Mouse (Mus musculus) frontal cortex, adult (tissue): ENCODE data around the gene Hrh3.

Experiments used
- ATAC-seq: cut with Nextera tagmentation; 2 replicates; pipeline ENCODE4 v1.9.2; 2017; ENCODE audit warnings: mild to moderate bottlenecking, moderate library complexity, mixed read lengths; ENCODE audit not compliant: low TSS enrichment

The Hrh3 gene

DNA sequence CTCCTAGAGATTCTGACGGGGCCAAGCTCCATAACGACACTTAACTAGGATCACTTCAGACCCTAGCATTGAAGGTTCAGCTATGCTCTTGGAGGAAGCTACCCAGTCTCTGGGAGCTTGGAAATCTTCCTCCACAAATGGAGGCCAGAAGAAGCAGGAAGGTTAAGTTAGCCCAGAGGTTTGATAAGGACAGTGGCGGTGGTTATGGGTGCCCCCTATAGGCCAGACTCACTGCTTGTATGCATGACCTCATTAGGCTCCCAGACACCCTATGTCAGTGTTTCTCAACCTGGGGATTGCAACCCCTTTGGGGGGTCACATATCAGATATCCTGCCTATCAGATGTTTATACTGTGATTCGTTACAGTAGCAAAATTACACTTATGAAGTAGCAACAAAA is 2.8 kb upstream of the Hrh3 start:
- no peak for ATAC-seq

DNA sequence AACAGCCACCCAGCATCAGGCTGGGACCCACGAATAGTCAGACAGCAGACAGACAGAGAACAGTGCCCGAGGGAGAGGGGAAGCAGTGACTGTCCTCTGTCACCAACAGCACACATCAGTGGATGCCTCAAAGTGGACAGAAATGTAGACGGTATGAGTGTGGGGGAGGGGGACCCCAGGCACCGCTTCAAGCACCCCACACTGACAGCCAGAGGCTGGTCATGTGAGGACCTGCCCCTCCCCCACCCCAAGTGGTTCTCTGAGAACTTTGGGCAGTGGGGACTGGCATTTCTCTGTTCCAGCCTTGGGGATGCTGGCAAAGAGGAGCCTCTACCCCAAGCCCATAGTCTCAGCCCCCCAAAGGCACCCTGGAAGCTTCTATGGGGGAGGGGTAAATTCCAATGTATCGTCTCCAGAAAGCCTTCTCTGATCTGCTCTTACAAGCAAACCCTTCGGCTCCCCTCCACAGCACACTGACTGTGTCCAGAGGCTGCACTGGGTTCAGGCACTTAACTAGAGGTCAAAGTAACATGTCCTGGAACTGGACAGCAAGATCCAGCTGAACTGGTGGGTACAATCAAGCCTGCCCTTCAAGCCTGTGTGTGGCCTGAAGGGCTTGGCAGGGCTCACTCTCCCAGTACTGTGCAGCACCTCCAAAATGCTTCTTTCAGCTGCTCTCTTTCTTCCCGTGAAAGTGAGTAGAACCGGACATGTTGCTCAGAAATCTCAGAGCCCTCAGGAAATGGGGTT is 1.3 kb upstream of the Hrh3 start:
- 0 out of 2 replicates have a peak, but pooled peaks have one; percentile 15 for ATAC-seq

- 0 out of 2 replicates have a peak, but pooled peaks have one; percentile 4 for ATAC-seq
Measured at GRCm38 (mm10) chr2:180104659-180105377, 530 bp upstream of the Hrh3 start.

GRCm38 (mm10) chr2:180103151-180103977 is 924 bp downstream of the Hrh3 start:
- no peak for ATAC-seq

DNA sequence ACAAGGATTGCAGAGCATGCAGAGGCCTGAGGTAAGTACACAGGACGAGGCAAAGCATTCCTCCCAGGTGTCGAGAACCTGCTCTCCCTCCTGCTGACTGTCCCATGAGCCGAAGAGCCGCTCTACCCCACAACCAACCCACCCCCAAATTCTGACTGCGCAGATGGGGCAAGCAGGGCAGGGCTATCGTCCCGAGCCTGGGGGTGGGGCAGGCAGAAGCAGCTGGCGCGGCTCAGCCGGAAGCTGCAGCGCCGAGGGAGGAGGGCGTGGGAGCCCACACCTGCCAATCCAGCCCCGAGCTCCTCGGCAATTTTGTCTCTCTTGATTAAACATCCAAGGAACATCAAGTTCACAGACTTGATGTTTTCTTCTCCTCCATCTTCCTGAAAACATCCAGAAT is 4.8 kb downstream of the Hrh3 start:
- no peak; the same call in 1 of the 2 replicates for ATAC-seq

- ATAC-seq: peak; percentile 56; the same call in 1 of the 2 replicates
Measured at GRCm38 (mm10) chr2:180098167-180098566, 6.1 kb downstream of the Hrh3 start.

DNA sequence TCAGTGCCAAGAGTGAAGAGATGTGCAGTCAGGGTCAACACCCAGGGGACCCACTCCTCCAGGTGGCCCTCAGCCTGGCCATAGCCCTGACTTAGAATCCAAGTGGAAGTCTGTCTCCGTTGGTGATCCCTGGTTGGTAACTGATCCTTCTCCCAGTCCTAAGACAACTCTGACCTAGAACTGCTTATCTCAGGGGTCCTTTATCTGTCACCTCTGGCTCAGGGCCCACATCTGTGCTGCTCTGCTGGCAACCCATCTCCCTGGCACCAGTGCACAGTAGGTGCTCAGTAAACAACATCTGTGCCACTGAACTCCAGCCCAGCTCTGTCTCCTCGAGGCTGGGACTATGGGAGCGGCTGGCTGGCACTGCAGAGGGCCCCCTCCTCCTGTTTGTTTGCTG is 6.7 kb downstream of the Hrh3 start:
- ATAC-seq: no peak

DNA sequence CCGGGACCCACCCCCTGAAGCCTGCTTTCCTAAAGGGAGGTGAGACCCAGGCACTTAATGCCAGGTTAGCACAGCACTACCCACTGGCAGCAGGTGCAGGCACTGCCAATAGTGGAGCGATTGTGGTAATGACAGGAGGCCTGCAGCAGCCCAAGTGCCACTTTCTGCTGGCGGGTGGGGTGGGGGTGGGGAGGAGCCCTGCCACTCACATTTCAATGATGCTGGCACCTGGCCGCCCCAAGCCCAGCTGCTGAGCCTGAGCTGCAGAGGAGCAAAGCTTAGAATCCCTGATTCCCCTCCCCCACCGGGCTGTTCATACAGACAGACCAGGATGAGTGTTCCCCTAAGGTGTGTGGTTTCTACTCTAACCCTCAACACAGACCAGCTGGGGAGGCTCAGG is 8.6 kb downstream of the Hrh3 start:
- no peak for ATAC-seq

DNA sequence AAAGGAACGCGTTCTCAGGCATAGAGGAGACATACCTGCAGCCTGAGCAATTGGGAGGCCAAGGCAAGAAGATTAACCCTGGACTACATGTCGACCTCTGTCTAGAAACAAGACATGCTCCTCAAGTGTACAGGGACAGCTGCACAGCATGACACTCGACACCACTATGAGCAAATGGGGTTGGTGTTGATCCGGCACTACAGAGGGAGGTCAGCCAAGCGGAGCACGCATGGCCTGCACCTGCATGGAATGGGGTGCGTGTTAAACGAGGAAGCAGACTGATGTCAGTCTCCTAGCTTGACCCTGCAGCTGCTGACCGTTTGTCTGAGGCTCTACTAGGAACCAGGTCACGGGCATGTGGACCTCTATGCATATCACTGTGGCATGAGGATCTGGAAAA is 14.0 kb downstream of the Hrh3 start:
- ATAC-seq: no peak

DNA sequence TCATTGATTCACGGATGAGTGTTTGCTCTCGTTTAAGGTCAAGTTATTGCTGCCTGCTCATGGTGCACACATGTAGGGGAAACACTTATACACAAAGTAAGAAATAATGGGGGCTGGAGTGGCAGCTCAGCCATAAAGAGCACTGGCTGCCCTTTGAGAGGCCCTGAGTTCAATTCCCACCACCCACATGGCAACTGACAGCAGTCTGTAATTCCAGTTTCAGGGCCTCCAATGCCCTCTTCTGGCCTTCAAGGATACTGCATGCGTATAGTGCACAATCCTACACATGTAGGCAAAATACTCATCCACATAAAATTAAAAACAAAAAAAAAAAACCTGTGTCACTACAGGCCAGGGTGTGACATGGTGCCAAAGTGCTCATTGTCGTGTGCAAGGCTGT is 16.8 kb downstream of the Hrh3 start:
- ATAC-seq: no peak

DNA sequence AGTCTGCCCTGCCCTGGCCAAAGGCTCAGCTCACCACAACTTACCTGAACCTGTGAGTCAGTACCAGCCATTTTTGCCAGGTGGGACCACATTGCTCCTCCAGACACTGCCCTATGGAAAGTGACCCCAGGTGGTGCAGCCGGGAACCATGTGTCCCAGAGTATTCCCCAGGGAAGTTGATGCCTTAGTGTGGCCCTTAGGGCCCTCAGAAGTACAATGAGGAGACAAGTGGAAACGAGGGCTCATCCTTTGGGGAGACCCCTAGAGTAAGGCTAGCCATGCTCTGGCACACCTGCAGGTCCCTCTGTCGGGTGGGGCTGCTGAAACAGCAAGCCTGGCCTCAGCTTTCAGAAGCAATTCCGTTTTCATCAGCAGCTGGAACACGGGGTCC is 17.7 kb downstream of the Hrh3 start:
- no peak for ATAC-seq

- ATAC-seq: peak; percentile 25; the same call in 1 of the 2 replicates
Measured at GRCm38 (mm10) chr2:180085926-180086636, 18.2 kb downstream of the Hrh3 start.

GRCm38 (mm10) chr2:180084565-180084964 is 19.7 kb downstream of the Hrh3 start:
- ATAC-seq: no peak

DNA sequence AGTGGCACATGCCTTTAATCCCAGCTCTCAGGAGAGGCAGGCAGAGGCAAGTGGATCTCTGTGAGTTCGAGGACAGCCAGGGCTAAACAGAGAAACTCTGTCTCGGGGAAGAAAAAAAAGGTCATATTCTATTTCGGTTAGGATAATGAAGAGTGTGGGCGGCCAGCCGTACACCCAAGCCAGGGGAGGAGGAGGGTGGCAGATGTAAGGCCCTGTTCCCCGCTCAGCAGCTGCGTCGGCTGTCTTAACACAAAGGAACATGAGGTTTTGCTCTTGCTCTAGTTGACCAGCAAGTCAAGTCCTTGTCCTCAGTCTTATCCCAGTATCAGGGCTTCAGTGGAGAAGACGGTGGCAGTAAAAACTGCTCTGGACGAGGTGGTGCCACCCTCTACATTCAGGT is 21.2 kb downstream of the Hrh3 start:
- ATAC-seq: 0 out of 2 replicates have a peak, but pooled peaks have one; percentile 28

GRCm38 (mm10) chr2:180080680-180081079 is 23.6 kb downstream of the Hrh3 start:
- no peak for ATAC-seq

GRCm38 (mm10) chr2:180077622-180078021 is 26.7 kb downstream of the Hrh3 start:
- ATAC-seq: no peak

- ATAC-seq: no peak
Measured at GRCm38 (mm10) chr2:180072886-180073285, 31.4 kb downstream of the Hrh3 start.

GRCm38 (mm10) chr2:180071671-180072070 is 32.6 kb downstream of the Hrh3 start:
- ATAC-seq: no peak

- ATAC-seq: peak; percentile 95
Measured at GRCm38 (mm10) chr2:180070481-180071453, 33.5 kb downstream of the Hrh3 start, which contains the start of gene Mtg2. TSS of gene Mtg2 (plus strand) at chr2:180070588.

DNA sequence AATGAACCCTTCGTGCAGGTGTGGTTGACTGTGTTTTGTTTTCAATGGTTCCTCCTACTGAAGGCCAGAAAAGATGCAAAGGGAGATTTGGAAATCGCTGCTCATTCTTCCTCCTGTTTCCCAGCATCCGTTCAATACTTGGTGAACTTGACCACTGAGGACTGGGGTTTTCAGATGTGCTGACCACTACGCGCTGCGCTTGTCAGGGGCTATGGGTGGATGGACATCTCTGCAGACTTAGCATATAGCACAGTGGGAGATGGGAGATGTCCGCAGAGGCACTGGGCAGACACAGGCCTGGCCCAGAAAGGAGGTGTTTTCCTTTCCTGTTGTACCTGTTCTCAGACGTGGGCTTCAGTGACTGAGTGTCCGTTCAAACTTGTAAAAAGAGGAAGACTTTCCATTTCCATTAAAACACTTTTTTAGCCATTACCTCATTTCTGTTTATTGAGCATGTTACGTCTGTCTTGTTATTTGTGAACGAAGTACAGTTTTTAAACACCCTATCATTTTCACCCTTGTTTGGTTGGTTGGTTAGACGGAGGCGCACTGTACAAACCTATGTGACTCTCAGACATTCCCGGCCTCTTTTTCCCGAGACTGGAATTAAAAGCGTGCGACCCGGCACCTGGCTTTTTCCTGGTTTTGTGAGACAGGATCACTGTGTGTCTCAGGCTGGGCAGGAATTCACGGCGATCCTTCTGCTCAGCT is 34.4 kb downstream of the Hrh3 start:
- peak; percentile 41 for ATAC-seq
